Mouse (Mus musculus): ENCODE measurements at regions not wholly inside any gene's neighbourhood (a gene's known extent, or its start where the extent isn't known, plus 50 kb on each side); places are given as distances from the start of the nearest gene placed in this dataset.

- in situ Hi-C loops (cut with MboI; ENCODE audit: low pct_unique_long_range_greater_than_20kb in 1 of 2, low sequenced_read_pairs in 2 of 2, unreplicated experiment in 1 of 2): no loop called here
Observed at GRCm38 (mm10) chr8:53941144-53941543, 136.3 kb upstream of the Vegfc start.

- in situ Hi-C loops (cut with MboI; ENCODE audit: low pct_unique_long_range_greater_than_20kb in 1 of 2, low sequenced_read_pairs in 2 of 2, unreplicated experiment in 1 of 2): no loop called here
Observed at GRCm38 (mm10) chr8:53945561-53945960, 131.8 kb upstream of the Vegfc start.

DNA sequence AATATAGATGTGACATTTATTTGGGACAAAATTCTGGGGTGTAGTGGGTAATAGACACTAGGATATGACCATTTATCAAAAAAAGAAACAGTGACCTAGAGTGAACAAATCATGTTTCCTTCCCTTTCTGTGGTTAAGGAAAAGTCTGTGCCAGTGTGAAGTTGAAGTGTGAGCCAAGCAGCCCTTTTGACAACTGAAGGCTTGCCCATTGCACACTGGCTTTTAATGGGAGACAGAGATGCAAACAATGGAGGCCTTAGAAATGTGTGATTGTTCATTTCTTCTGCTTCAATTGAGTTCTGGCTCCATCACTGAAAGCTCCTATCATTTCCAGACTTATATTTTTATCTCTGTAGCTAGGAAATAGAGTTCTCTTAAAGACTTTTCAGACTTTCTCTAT, 130.0 kb upstream of the Vegfc start:
- in situ Hi-C loops (cut with MboI; ENCODE audit: low pct_unique_long_range_greater_than_20kb in 1 of 2, low sequenced_read_pairs in 2 of 2, unreplicated experiment in 1 of 2): no loop called here

GRCm38 (mm10) chr8:53954476-53955158, 122.8 kb upstream of the Vegfc start:
- in situ Hi-C loops (cut with MboI; ENCODE audit: low pct_unique_long_range_greater_than_20kb in 1 of 2, low sequenced_read_pairs in 2 of 2, unreplicated experiment in 1 of 2): no loop called here

DNA sequence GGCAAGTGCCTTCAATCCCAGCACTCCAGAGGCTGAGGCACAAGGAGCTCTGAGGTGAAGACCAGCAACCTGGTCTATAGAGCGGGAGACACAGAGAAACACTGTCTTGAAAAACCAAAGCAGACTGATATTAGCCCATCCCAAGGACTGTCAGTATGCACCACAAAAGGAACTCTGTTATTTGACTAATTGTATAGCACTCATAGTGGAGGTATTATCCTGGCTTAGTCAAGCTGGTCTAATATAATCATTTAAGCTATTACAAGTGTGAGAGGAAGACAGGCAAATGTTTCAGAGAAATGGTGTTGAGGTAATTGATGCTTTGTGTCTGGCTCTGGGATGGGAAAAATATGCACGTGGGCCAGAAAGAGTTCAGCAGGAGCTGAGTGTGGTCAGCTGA, 121.3 kb upstream of the Vegfc start:
- in situ Hi-C loops (cut with MboI; ENCODE audit: low pct_unique_long_range_greater_than_20kb in 1 of 2, low sequenced_read_pairs in 2 of 2, unreplicated experiment in 1 of 2): no loop called here

DNA sequence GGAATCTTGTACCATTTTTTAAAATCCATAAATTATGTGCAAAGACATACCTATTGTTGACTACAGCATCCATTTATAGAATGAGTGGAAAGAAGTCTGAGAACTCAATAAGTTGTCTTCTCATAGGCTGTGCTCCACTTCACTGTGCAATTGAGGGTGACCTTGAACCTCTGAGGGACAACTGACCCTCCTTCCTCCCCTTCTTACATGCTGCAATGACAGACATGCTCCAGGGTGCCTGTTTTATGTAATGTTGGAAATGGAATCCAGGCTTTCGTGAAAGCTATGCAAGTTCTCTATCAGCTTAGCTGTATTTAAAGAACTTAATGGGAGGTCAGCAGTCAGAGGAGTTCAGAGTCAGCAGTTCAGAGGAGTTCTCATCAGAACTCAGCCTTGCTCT, 118.9 kb upstream of the Vegfc start:
- in situ Hi-C loops (cut with MboI; ENCODE audit: low pct_unique_long_range_greater_than_20kb in 1 of 2, low sequenced_read_pairs in 2 of 2, unreplicated experiment in 1 of 2): no loop called here

DNA sequence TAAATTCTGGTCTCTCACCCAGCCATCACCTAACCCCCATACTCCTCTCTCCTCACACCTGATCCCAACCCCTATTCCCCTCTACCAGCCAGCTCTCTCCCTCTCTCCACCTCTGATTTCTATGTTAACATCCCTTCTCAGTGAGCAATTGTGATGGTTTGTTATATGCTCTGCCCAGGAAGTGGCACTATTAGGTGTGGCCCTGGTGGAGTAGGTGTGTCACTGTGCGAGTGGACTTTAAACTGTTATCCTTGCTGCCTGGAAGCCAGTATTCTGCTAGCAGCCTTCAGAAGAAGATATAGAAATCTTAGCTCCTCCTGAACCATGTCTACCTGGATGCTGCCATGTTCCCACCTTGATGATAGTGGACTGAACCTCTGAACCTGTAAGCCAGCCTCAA, 114.4 kb upstream of the Vegfc start:
- in situ Hi-C loops (cut with MboI; ENCODE audit: low pct_unique_long_range_greater_than_20kb in 1 of 2, low sequenced_read_pairs in 2 of 2, unreplicated experiment in 1 of 2): no loop called here

- in situ Hi-C loops (cut with MboI; ENCODE audit: low pct_unique_long_range_greater_than_20kb in 1 of 2, low sequenced_read_pairs in 2 of 2, unreplicated experiment in 1 of 2): no loop called here
Observed at GRCm38 (mm10) chr8:53984296-53984695, 93.1 kb upstream of the Vegfc start.

DNA sequence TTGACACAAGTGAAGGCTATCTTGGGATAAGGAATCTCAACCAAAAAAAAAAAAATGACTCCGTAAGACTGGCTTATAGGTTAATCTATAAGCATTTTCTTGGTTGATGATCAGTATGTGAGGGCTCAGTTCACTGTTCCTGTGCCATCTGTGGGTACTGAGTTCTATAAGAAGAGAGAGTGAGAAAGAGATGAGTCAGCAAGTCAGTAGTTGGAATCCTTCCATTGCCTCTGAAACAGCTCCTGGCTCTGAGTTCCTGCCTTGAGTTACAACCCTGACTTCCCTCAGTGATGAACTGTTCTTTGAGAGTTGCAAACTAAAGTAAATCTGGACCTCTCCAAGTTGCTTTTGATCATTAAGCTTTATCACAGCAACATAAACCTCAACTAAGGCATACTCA, 91.7 kb upstream of the Vegfc start:
- in situ Hi-C loops (cut with MboI; ENCODE audit: low pct_unique_long_range_greater_than_20kb in 1 of 2, low sequenced_read_pairs in 2 of 2, unreplicated experiment in 1 of 2): no loop called here

DNA sequence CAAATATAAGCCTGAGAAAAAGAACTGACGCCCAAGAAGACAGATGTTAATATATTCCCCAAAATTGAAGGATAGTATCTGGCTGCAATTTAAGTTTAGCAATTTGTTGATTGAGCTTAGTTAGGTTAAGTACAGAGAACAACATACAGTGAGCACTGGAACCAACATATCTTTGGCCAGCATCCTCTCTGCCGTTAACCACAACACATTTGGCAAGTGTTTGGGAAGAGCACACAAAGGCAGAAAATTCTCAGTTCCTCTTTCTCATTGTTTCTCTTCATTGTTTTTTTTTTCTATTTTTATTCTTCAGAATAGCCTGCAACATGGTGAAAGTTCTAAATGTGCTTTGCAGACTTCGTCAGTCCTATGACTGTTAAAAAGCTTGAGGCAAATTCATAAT, 83.2 kb upstream of the Vegfc start:
- in situ Hi-C loops (cut with MboI; ENCODE audit: low pct_unique_long_range_greater_than_20kb in 1 of 2, low sequenced_read_pairs in 2 of 2, unreplicated experiment in 1 of 2): no loop called here

GRCm38 (mm10) chr8:53997461-53997860, 79.9 kb upstream of the Vegfc start:
- in situ Hi-C loops (cut with MboI; ENCODE audit: low pct_unique_long_range_greater_than_20kb in 1 of 2, low sequenced_read_pairs in 2 of 2, unreplicated experiment in 1 of 2): no loop called here

GRCm38 (mm10) chr8:54002948-54003347, 74.5 kb upstream of the Vegfc start:
- in situ Hi-C loops (cut with MboI; ENCODE audit: low pct_unique_long_range_greater_than_20kb in 1 of 2, low sequenced_read_pairs in 2 of 2, unreplicated experiment in 1 of 2): no loop called here

DNA sequence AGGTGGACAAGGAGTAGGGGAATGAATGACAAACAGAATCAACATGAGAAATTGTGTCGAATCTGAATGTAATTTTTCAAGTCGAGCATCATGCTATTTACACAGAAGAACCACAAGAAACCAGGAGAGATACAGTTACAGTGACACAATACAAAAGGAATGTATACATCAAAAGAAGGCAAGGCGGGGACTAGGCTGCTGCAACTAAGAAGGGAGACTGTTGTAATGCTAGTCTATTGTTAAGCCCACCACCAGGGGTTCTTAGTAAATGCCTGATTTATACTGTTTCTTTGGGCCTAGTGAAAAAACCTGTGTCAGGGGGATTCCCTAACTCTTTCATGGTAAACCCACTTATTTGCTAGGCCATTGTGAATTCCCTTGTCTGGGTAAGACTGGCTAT, 63.3 kb upstream of the Vegfc start:
- in situ Hi-C loops (cut with MboI; ENCODE audit: low pct_unique_long_range_greater_than_20kb in 1 of 2, low sequenced_read_pairs in 2 of 2, unreplicated experiment in 1 of 2): no loop called here

GRCm38 (mm10) chr8:54018535-54019165, 58.8 kb upstream of the Vegfc start:
- in situ Hi-C loops (cut with MboI; ENCODE audit: low pct_unique_long_range_greater_than_20kb in 1 of 2, low sequenced_read_pairs in 2 of 2, unreplicated experiment in 1 of 2): no loop called here
